Mouse (Mus musculus) intestine, embryonic 15.5 days (tissue): ENCODE measurements around the gene Gm49361. TPM values are rescaled to one million over a fixed set of nuclear protein-coding genes. Genes with fewer than 3 reads are reported as not detected.

Source experiments
- ATAC-seq: fragments of 200-750 bp; cut with Nextera tagmentation; 2 replicates; pipeline ENCODE4 v1.8.0; 2017; ENCODE audit warnings: moderate TSS enrichment, moderate library complexity
- H3K27ac ChIP-seq: fragments of 300-500 bp; sonication (generic); 2 replicates; pipeline ENCODE4 v1.5.1; 2015; ENCODE audit warnings: mild to moderate bottlenecking, inconsistent platforms
- H3K27me3 ChIP-seq: fragments of 300-500 bp; sonication (generic); replicated peaks from 2 replicates; pipeline ENCODE4 v1.6.1; 2015; ENCODE audit warnings: inconsistent platforms
- H3K36me3 ChIP-seq: fragments of 300-500 bp; sonication (generic); 2 replicates; pipeline ENCODE4 v1.6.1; 2015; ENCODE audit warnings: inconsistent platforms
- H3K4me1 ChIP-seq: fragments of 300-500 bp; sonication (generic); replicated peaks from 2 replicates; pipeline ENCODE4 v1.6.1; 2015; ENCODE audit warnings: inconsistent platforms
- H3K4me2 ChIP-seq: fragments of 300-500 bp; sonication (generic); replicated peaks from 2 replicates; pipeline ENCODE4 v1.6.1; 2015; ENCODE audit warnings: mild to moderate bottlenecking, inconsistent platforms
- H3K4me3 ChIP-seq: fragments of 300-500 bp; sonication (generic); replicated peaks from 2 replicates; pipeline ENCODE4 v1.5.1; 2015; ENCODE audit warnings: inconsistent platforms
- H3K9ac ChIP-seq: fragments of 300-500 bp; sonication (generic); 2 replicates; pipeline ENCODE4 v1.6.1; 2015; ENCODE audit warnings: inconsistent platforms
- H3K9me3 ChIP-seq: fragments of 300-500 bp; sonication (generic); 2 replicates; pipeline ENCODE4 v1.6.1; 2016; ENCODE audit warnings: inconsistent platforms
- WGBS: fragments of 180-500 bp; shearing (Covaris S2); methylation state at CpG from one replicate; pipeline ENCODE4 v1.1.7; 2015; 5-methylcytosine and 5-hydroxymethylcytosine counted together
- polyA plus RNA-seq: library from polyadenylated mRNA; unstranded; fragments of >200 nt; fragmentation: Nextera tagmentation; extraction: Ambion mirVana; gene quantifications from 2 replicates; pipeline ENCODE4 v1.2.1, GENCODE M21; 2015

The Gm49361 gene
- polyA plus RNA-seq, 1 experiment from 2014 or later, result 0.05 TPM

- H3K9ac ChIP-seq, result no peak overlapping the region
- WGBS, result 82% methylated on average over 4 of the region's 4 CpGs
- H3K36me3 ChIP-seq, result peaks cover 3% of the 10 kb centered on the region; the same call in 1 of the 2 replicates
- no peak for ATAC-seq
- no peak overlapping the region for H3K4me2 ChIP-seq
- H3K4me3 ChIP-seq, result no peak overlapping the region
- H3K27ac ChIP-seq, result no peak overlapping the region
- no peaks in the 10 kb centered on the region for H3K4me1 ChIP-seq
- no peaks in the 10 kb centered on the region for H3K9me3 ChIP-seq
- H3K27me3 ChIP-seq, result no peaks in the 10 kb centered on the region
These were observed 99.7 kb downstream of the Gm49361 start for GRCm38 (mm10) chr14:57646155-57646554.

- no peak overlapping the region for H3K27ac ChIP-seq
- peaks cover 3% of the 10 kb centered on the region; the same call in 1 of the 2 replicates for H3K36me3 ChIP-seq
- no peaks in the 10 kb centered on the region for H3K27me3 ChIP-seq
- no peak overlapping the region for H3K4me3 ChIP-seq
- H3K9ac ChIP-seq, result no peak overlapping the region
- no peaks in the 10 kb centered on the region for H3K4me1 ChIP-seq
- H3K4me2 ChIP-seq, result no peak overlapping the region
- ATAC-seq, result no peak
- H3K9me3 ChIP-seq, result no peaks in the 10 kb centered on the region
- WGBS, result 86% methylated on average over 3 of the region's 3 CpGs
These were observed 106.8 kb downstream of the Gm49361 start for GRCm38 (mm10) chr14:57639153-57639552.

GRCm38 (mm10) chr14:57634141-57634540 lies 111.8 kb downstream of the Gm49361 start:
- no peaks in the 10 kb centered on the region for H3K36me3 ChIP-seq
- no peak for ATAC-seq
- H3K27ac ChIP-seq, result no peak overlapping the region
- 68% methylated on average over 5 of the region's 5 CpGs for WGBS
- no peak overlapping the region for H3K4me2 ChIP-seq
- H3K9me3 ChIP-seq, result no peaks in the 10 kb centered on the region
- no peaks in the 10 kb centered on the region for H3K27me3 ChIP-seq
- H3K4me3 ChIP-seq, result no peak overlapping the region
- H3K9ac ChIP-seq, result no peak overlapping the region
- no peaks in the 10 kb centered on the region for H3K4me1 ChIP-seq

GRCm38 (mm10) chr14:57629595-57629994 lies 116.3 kb downstream of the Gm49361 start:
- Histone ChIP-seq H3K4me3 (no peak overlapping the region), H3K9me3 (no peaks in the 10 kb centered on the region), H3K9ac (no peak overlapping the region), H3K4me1 (no peaks in the 10 kb centered on the region), H3K4me2 (no peak overlapping the region), H3K36me3 (peaks cover 10% of the 10 kb centered on the region; the same call in 1 of the 2 replicates), H3K27me3 (no peaks in the 10 kb centered on the region), H3K27ac (no peak overlapping the region)
- WGBS, result 63% methylated on average over 4 of the region's 4 CpGs
- ATAC-seq, result no peak

GRCm38 (mm10) chr14:57622934-57623333 lies 123.0 kb downstream of the Gm49361 start:
- Histone ChIP-seq H3K4me3 (no peak overlapping the region), H3K4me2 (no peak overlapping the region), H3K4me1 (no peaks in the 10 kb centered on the region), H3K9ac (no peak overlapping the region), H3K27ac (no peak overlapping the region), H3K9me3 (no peaks in the 10 kb centered on the region), H3K27me3 (no peaks in the 10 kb centered on the region), H3K36me3 (peaks cover 7% of the 10 kb centered on the region; the same call in 1 of the 2 replicates)
- 82% methylated on average over 3 of the region's 3 CpGs for WGBS
- ATAC-seq, result no peak

- H3K27me3 ChIP-seq, result no peaks in the 10 kb centered on the region
- H3K9me3 ChIP-seq, result no peaks in the 10 kb centered on the region
- H3K27ac ChIP-seq, result no peak overlapping the region
- H3K4me2 ChIP-seq, result no peak overlapping the region
- H3K36me3 ChIP-seq, result peaks cover 3% of the 10 kb centered on the region; the same call in 1 of the 2 replicates
- H3K4me1 ChIP-seq, result no peaks in the 10 kb centered on the region
- no peak overlapping the region for H3K9ac ChIP-seq
- H3K4me3 ChIP-seq, result no peak overlapping the region
- 81% methylated on average over 4 of the region's 4 CpGs for WGBS
- ATAC-seq, result no peak
These were observed 124.2 kb downstream of the Gm49361 start for GRCm38 (mm10) chr14:57621699-57622098.

GRCm38 (mm10) chr14:57620598-57621236 lies 125.2 kb downstream of the Gm49361 start:
- Histone ChIP-seq H3K4me2 (no peak overlapping the region), H3K9me3 (no peaks in the 10 kb centered on the region), H3K27me3 (no peaks in the 10 kb centered on the region), H3K4me3 (no peak overlapping the region), H3K36me3 (no peaks in the 10 kb centered on the region), H3K27ac (no peak overlapping the region), H3K9ac (no peak overlapping the region), H3K4me1 (no peaks in the 10 kb centered on the region)
- ATAC-seq, result peak; percentile 55; the same call in 1 of the 2 replicates
- 55% methylated on average over 4 of the region's 4 CpGs for WGBS

GRCm38 (mm10) chr14:57619487-57619886 lies 126.4 kb downstream of the Gm49361 start:
- peak; percentile 49; the same call in 1 of the 2 replicates for ATAC-seq
- WGBS, result 53% methylated on average over 2 of the region's 2 CpGs
- no peak overlapping the region for H3K4me2 ChIP-seq
- H3K9ac ChIP-seq, result no peak overlapping the region
- no peak overlapping the region for H3K27ac ChIP-seq
- no peaks in the 10 kb centered on the region for H3K27me3 ChIP-seq
- H3K36me3 ChIP-seq, result no peaks in the 10 kb centered on the region
- no peaks in the 10 kb centered on the region for H3K4me1 ChIP-seq
- H3K4me3 ChIP-seq, result no peak overlapping the region
- no peaks in the 10 kb centered on the region for H3K9me3 ChIP-seq

GRCm38 (mm10) chr14:57617675-57618074 lies 128.2 kb downstream of the Gm49361 start:
- ATAC-seq, result no peak

GRCm38 (mm10) chr14:57616339-57616965 lies 129.5 kb downstream of the Gm49361 start:
- Histone ChIP-seq H3K27ac (no peak overlapping the region), H3K27me3 (no peaks in the 10 kb centered on the region), H3K36me3 (no peaks in the 10 kb centered on the region), H3K9me3 (no peaks in the 10 kb centered on the region), H3K9ac (no peak overlapping the region), H3K4me1 (no peaks in the 10 kb centered on the region), H3K4me2 (no peak overlapping the region), H3K4me3 (no peak overlapping the region)
- WGBS, result 79% methylated on average over 6 of the region's 6 CpGs
- no peak for ATAC-seq

More at GRCm38 (mm10) chr14:57617675-57618074, 128.2 kb downstream of the Gm49361 start:
- no peak overlapping the region for H3K9ac ChIP-seq
- no peaks in the 10 kb centered on the region for H3K36me3 ChIP-seq
- 95% methylated on average over 1 of the region's 1 CpGs for WGBS
- H3K27me3 ChIP-seq, result no peaks in the 10 kb centered on the region
- H3K4me1 ChIP-seq, result no peaks in the 10 kb centered on the region
- no peak overlapping the region for H3K27ac ChIP-seq
- H3K4me3 ChIP-seq, result no peak overlapping the region
- H3K9me3 ChIP-seq, result no peaks in the 10 kb centered on the region
- H3K4me2 ChIP-seq, result no peak overlapping the region

GRCm38 (mm10) chr14:57615828-57616227 lies 130.1 kb downstream of the Gm49361 start:
- Histone ChIP-seq H3K36me3 (no peaks in the 10 kb centered on the region), H3K9ac (no peak overlapping the region), H3K4me1 (no peaks in the 10 kb centered on the region), H3K9me3 (no peaks in the 10 kb centered on the region), H3K4me2 (no peak overlapping the region), H3K27me3 (no peaks in the 10 kb centered on the region), H3K27ac (no peak overlapping the region), H3K4me3 (no peak overlapping the region)
- ATAC-seq, result no peak
- 89% methylated on average over 6 of the region's 6 CpGs for WGBS

- Histone ChIP-seq H3K9ac (no peak overlapping the region), H3K27ac (no peak overlapping the region), H3K4me1 (peaks cover 4% of the 10 kb centered on the region), H3K27me3 (no peaks in the 10 kb centered on the region), H3K4me3 (no peak overlapping the region), H3K9me3 (no peaks in the 10 kb centered on the region), H3K4me2 (no peak overlapping the region), H3K36me3 (no peaks in the 10 kb centered on the region)
- no peak for ATAC-seq
- WGBS, result 87% methylated on average over 2 of the region's 2 CpGs
These were observed 134.9 kb downstream of the Gm49361 start for GRCm38 (mm10) chr14:57611034-57611433.
